Comparison of ENCODE assay signal across 8 mouse cellular contexts in the genomic region with DNA sequence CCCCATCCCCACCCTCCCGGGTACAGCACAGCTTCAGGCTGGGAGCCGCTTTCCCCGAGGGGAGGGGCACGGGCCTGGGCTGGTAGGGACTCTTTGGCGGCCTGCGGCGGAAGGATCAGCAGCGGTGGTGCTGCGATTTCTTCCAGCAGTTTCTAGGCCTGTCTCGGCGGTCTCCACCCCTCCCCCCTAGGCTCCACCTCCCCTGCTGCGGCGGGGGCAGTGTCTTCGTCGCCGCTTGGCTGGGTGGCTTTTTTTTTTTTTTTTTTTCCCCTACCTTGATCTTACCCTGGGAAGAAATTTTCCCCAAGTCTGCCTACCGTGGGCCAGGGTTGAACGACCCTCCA. TPM values are rescaled to one million over a fixed set of nuclear protein-coding genes. Genes with fewer than 3 reads are reported as not detected.
DNase-seq lines count a peak whose midpoint lies in the region; ATAC-seq lines count a peak whose summit lies in the region.

No protein-coding gene starts in this region.

- H3K9me3 ChIP-seq in hindbrain, embryonic 15.5 days, result no peaks in the 10 kb centered on the region

- peak overlapping the region; percentile 83 for H3K4me2 ChIP-seq in hindbrain, embryonic 15.5 days

- peak; percentile 71 for ATAC-seq in hindbrain, embryonic 15.5 days (ENCODE audit: low FRiP score, low read depth)

- under 1% methylated on average over 18 of the region's 18 CpGs for WGBS in hindbrain, embryonic 15.5 days

- DNase-seq in WW6 (ENCODE audit: low read depth, low spot score), result peak; percentile 83
- peak; percentile 97 to 98 for DNase-seq in cerebellum, postnatal 36 days
- DNase-seq in frontal cortex, postnatal 36 days (ENCODE audit: low spot score in 2 of 2), result peak; percentile 97 to 98
- peak; percentile 94 to 96 for DNase-seq in left cerebral cortex, adult 18-20 months (ENCODE audit: low spot score in 2 of 2)
- DNase-seq in lung, postnatal 4 days, result peak; percentile 97 to 98
- peak; percentile 80 for DNase-seq in retina, postnatal 7 days (ENCODE audit: low read depth, low spot score)
- DNase-seq in urinary bladder, adult 18-20 months (ENCODE audit: low spot score in 2 of 2), result peak; percentile 94 to 98

- H3K27ac ChIP-seq in hindbrain, embryonic 15.5 days (replicated peaks), result peak overlapping the region; percentile 99

- peak overlapping the region; percentile 99 for H3K4me3 ChIP-seq in hindbrain, embryonic 15.5 days

- H3K36me3 ChIP-seq in hindbrain, embryonic 15.5 days, result peaks cover 30% of the 10 kb centered on the region

- H3K27me3 ChIP-seq in hindbrain, embryonic 15.5 days, result no peaks in the 10 kb centered on the region

- peaks cover 41% of the 10 kb centered on the region for H3K4me1 ChIP-seq in hindbrain, embryonic 15.5 days (replicated peaks)

- H3K9ac ChIP-seq in hindbrain, embryonic 15.5 days, result peak overlapping the region; percentile 84

RNA-seq across cellular contexts. Expression of a gene that starts 0.7 kb away (rescaled TPM):
- 1,555 and 1,567 TPM in 2 replicates for polyA plus RNA-seq in hindbrain, embryonic 15.5 days (2015; fragmentation: Nextera tagmentation; extraction: Ambion mirVana)
- total RNA-seq in left cerebral cortex, adult 18-20 months (2021), result 1,000 to 10,000 TPM; 1,506 to 1,598 TPM

RNA-seq across cellular contexts. Expression of a gene that starts 10.1 kb away (rescaled TPM):
- 89.9 and 90.4 TPM in 2 replicates for polyA plus RNA-seq in hindbrain, embryonic 15.5 days (2015; fragmentation: Nextera tagmentation; extraction: Ambion mirVana)
- total RNA-seq in left cerebral cortex, adult 18-20 months (2021), result 10 to 100 TPM; 26.0 to 30.0 TPM

RNA-seq across cellular contexts. Expression of a gene that starts 18.2 kb away (rescaled TPM):
- polyA plus RNA-seq in hindbrain, embryonic 15.5 days (2015; fragmentation: Nextera tagmentation; extraction: Ambion mirVana), result 4.8 and 6.4 TPM in 2 replicates
- 1 to 10 TPM; 1.8 to 2.8 TPM for total RNA-seq in left cerebral cortex, adult 18-20 months (2021)

RNA-seq across cellular contexts. Expression of a gene that starts 24.3 kb away (rescaled TPM):
- polyA plus RNA-seq in hindbrain, embryonic 15.5 days (2015; fragmentation: Nextera tagmentation; extraction: Ambion mirVana), result 27.4 and 31.9 TPM in 2 replicates
- total RNA-seq in left cerebral cortex, adult 18-20 months (2021), result 100 to 1,000 TPM; 129 to 136 TPM

RNA-seq across cellular contexts. Expression of a gene that starts 25.7 kb away (rescaled TPM):
- polyA plus RNA-seq in hindbrain, embryonic 15.5 days (2015; fragmentation: Nextera tagmentation; extraction: Ambion mirVana), result 43.7 and 46.4 TPM in 2 replicates
- total RNA-seq in left cerebral cortex, adult 18-20 months (2021), result 10 to 100 TPM; 21.7 to 28.0 TPM

Comparison
In these comparisons a context has a peak if more than half of its experiments do, and no peak if none do; other contexts are left out.
1. Peak in every context shown above with its lines: DNase-seq, ATAC-seq, H3K4me3 ChIP-seq and H3K27ac ChIP-seq.